Mouse (Mus musculus): Measurements from ENCODE around the gene Mphosph10. TPM values are rescaled to one million over a fixed set of nuclear protein-coding genes. Genes with fewer than 3 reads are reported as not detected.

The Mphosph10 gene
- polyA plus RNA-seq, 1 experiment: 2.5 TPM

GRCm38 (mm10) chr7:64392819-64393151 lies 717 bp upstream of the Mphosph10 start:
- H3K36me3 ChIP-seq (ENCODE audit: control insufficient read depth, insufficient read depth, low read length): no peaks in the 10 kb centered on the region
- H3K27me3 ChIP-seq (ENCODE audit: control insufficient read depth, insufficient read depth, low read length): no peaks in the 10 kb centered on the region
- H3K27ac ChIP-seq (ENCODE audit: control insufficient read depth, insufficient read depth, low read depth, low read length): peak overlapping the region; percentile 75
- peak overlapping the region; percentile 99 for H3K4me3 ChIP-seq (ENCODE audit: control insufficient read depth, low read depth, low read length)
- TF ChIP-seq POLR2A (IDR thresholded peaks at IDR 0.05; ENCODE audit: control insufficient read depth, low read depth, low read length) (no peak), CTCF (IDR thresholded peaks at IDR 0.05; ENCODE audit: control insufficient read depth, insufficient read depth, insufficient replicate concordance, low read depth, low read length) (no peak)
- H3K4me1 ChIP-seq (ENCODE audit: control insufficient read depth, insufficient read depth, low read length): peaks cover 8% of the 10 kb centered on the region

GRCm38 (mm10) chr7:64391479-64391878 lies 589 bp downstream of the Mphosph10 start:
- no peak for TF ChIP-seq CTCF (IDR thresholded peaks at IDR 0.05; ENCODE audit: control insufficient read depth, insufficient read depth, insufficient replicate concordance, low read depth, low read length)
- no peak for TF ChIP-seq POLR2A (IDR thresholded peaks at IDR 0.05; ENCODE audit: control insufficient read depth, low read depth, low read length)

GRCm38 (mm10) chr7:64373830-64374562 lies 18.1 kb downstream of the Mphosph10 start, which contains the start of gene Fan1:
Fan1 (minus strand) TSS chr7:64374095.
- peak; percentile 71 for TF ChIP-seq POLR2A (IDR thresholded peaks at IDR 0.05; ENCODE audit: control insufficient read depth, low read depth, low read length)
- TF ChIP-seq CTCF (IDR thresholded peaks at IDR 0.05; ENCODE audit: control insufficient read depth, insufficient read depth, insufficient replicate concordance, low read depth, low read length): no peak
- Histone ChIP-seq H3K4me3 (ENCODE audit: control insufficient read depth, low read depth, low read length) (peak within 1 kb of the TSS; percentile 97), H3K36me3 (ENCODE audit: control insufficient read depth, insufficient read depth, low read length) (peaks cover 1% of the 10 kb centered on the region; the same call in 1 of the 2 replicates), H3K27me3 (ENCODE audit: control insufficient read depth, insufficient read depth, low read length) (no peaks in the 10 kb centered on the region), H3K4me1 (ENCODE audit: control insufficient read depth, insufficient read depth, low read length) (peaks cover 2% of the 10 kb centered on the region), H3K27ac (ENCODE audit: control insufficient read depth, insufficient read depth, low read depth, low read length) (peak within 1 kb of the TSS; percentile 91)

More at GRCm38 (mm10) chr7:64391479-64391878, 589 bp downstream of the Mphosph10 start:
- H3K4me3 ChIP-seq (ENCODE audit: control insufficient read depth, low read depth, low read length): peak overlapping the region; percentile 99
- no peaks in the 10 kb centered on the region for H3K36me3 ChIP-seq (ENCODE audit: control insufficient read depth, insufficient read depth, low read length)
- no peaks in the 10 kb centered on the region for H3K27me3 ChIP-seq (ENCODE audit: control insufficient read depth, insufficient read depth, low read length)
- peaks cover 8% of the 10 kb centered on the region for H3K4me1 ChIP-seq (ENCODE audit: control insufficient read depth, insufficient read depth, low read length)
- H3K27ac ChIP-seq (ENCODE audit: control insufficient read depth, insufficient read depth, low read depth, low read length): peak overlapping the region; percentile 85

GRCm38 (mm10) chr7:64373147-64373829 lies 18.8 kb downstream of the Mphosph10 start:
- peak overlapping the region; percentile 97 for H3K4me3 ChIP-seq (ENCODE audit: control insufficient read depth, low read depth, low read length)
- peaks cover 2% of the 10 kb centered on the region for H3K4me1 ChIP-seq (ENCODE audit: control insufficient read depth, insufficient read depth, low read length)
- TF ChIP-seq POLR2A (IDR thresholded peaks at IDR 0.05; ENCODE audit: control insufficient read depth, low read depth, low read length) (no peak), CTCF (IDR thresholded peaks at IDR 0.05; ENCODE audit: control insufficient read depth, insufficient read depth, insufficient replicate concordance, low read depth, low read length) (no peak)
- no peaks in the 10 kb centered on the region for H3K27me3 ChIP-seq (ENCODE audit: control insufficient read depth, insufficient read depth, low read length)
- H3K36me3 ChIP-seq (ENCODE audit: control insufficient read depth, insufficient read depth, low read length): peaks cover 1% of the 10 kb centered on the region; the same call in 1 of the 2 replicates
- peak overlapping the region; percentile 91 for H3K27ac ChIP-seq (ENCODE audit: control insufficient read depth, insufficient read depth, low read depth, low read length)

- 0 out of 2 replicates have a peak overlapping the region, but pooled peaks have one; percentile 16 for H3K4me3 ChIP-seq (ENCODE audit: control insufficient read depth, low read depth, low read length)
- H3K36me3 ChIP-seq (ENCODE audit: control insufficient read depth, insufficient read depth, low read length): no peaks in the 10 kb centered on the region
- peaks cover 2% of the 10 kb centered on the region for H3K4me1 ChIP-seq (ENCODE audit: control insufficient read depth, insufficient read depth, low read length)
- TF ChIP-seq POLR2A (IDR thresholded peaks at IDR 0.05; ENCODE audit: control insufficient read depth, low read depth, low read length) (no peak), CTCF (IDR thresholded peaks at IDR 0.05; ENCODE audit: control insufficient read depth, insufficient read depth, insufficient replicate concordance, low read depth, low read length) (no peak)
- no peaks in the 10 kb centered on the region for H3K27me3 ChIP-seq (ENCODE audit: control insufficient read depth, insufficient read depth, low read length)
- no peak overlapping the region for H3K27ac ChIP-seq (ENCODE audit: control insufficient read depth, insufficient read depth, low read depth, low read length)
These were observed 19.9 kb downstream of the Mphosph10 start for GRCm38 (mm10) chr7:64371940-64372878.

- H3K27ac ChIP-seq (ENCODE audit: control insufficient read depth, insufficient read depth, low read depth, low read length): no peak overlapping the region
- peaks cover 2% of the 10 kb centered on the region for H3K4me1 ChIP-seq (ENCODE audit: control insufficient read depth, insufficient read depth, low read length)
- no peaks in the 10 kb centered on the region for H3K27me3 ChIP-seq (ENCODE audit: control insufficient read depth, insufficient read depth, low read length)
- no peaks in the 10 kb centered on the region for H3K36me3 ChIP-seq (ENCODE audit: control insufficient read depth, insufficient read depth, low read length)
- no peak overlapping the region for H3K4me3 ChIP-seq (ENCODE audit: control insufficient read depth, low read depth, low read length)
- TF ChIP-seq CTCF (IDR thresholded peaks at IDR 0.05; ENCODE audit: control insufficient read depth, insufficient read depth, insufficient replicate concordance, low read depth, low read length) (no peak), POLR2A (IDR thresholded peaks at IDR 0.05; ENCODE audit: control insufficient read depth, low read depth, low read length) (no peak)
These were observed 22.2 kb downstream of the Mphosph10 start for GRCm38 (mm10) chr7:64369841-64370240.

All from testis, adult 2 months (tissue).